Mouse (Mus musculus) cerebellum, postnatal 25 days (tissue): ENCODE measurements around the gene Atp5f1.
"Not testable (repeated sequence)": the region's sequence is repeated elsewhere in the genome, so short reads cannot be mapped to it uniquely, and the experiment has no call there.

Source experiments
- DNase-seq, 2 experiments: peaks; one replicate each; pipeline ENCODE4 v3.0.0; 2021; ENCODE audit warnings: mixed read lengths in 2 of 2

The Atp5f1 gene

DNA sequence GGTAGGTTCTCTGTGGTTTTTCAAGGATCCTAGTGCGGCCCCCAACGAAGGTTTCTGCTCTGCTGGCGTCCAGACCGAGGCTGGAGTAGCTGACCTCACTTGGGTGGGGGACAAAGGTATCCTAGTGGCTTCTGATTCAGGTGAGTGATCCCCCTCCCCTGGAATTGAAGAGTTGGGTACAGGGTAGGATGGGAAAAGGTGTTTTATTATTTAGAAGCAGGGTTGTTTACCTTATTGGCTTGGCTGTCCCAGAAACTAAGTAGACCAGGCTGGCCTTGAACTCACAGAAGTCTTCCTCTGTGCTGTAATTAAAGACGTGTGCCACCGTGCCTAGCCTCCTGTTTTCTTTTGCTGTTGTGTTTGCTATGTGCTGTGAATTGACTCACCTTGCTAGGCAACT lies at the start of gene Atp5f1:
TSS of gene Atp5f1 (minus strand) at position 101 of the 400 bp plus-strand sequence.
- no peak for DNase-seq

GRCm38 (mm10) chr3:106003360-106003759 lies 43.5 kb upstream of the Atp5f1 start:
- not testable (repeated sequence) for DNase-seq

- peak; percentile 12 to 28 for DNase-seq
Observed at GRCm38 (mm10) chr3:106001416-106002370, 41.8 kb upstream of the Atp5f1 start.

DNA sequence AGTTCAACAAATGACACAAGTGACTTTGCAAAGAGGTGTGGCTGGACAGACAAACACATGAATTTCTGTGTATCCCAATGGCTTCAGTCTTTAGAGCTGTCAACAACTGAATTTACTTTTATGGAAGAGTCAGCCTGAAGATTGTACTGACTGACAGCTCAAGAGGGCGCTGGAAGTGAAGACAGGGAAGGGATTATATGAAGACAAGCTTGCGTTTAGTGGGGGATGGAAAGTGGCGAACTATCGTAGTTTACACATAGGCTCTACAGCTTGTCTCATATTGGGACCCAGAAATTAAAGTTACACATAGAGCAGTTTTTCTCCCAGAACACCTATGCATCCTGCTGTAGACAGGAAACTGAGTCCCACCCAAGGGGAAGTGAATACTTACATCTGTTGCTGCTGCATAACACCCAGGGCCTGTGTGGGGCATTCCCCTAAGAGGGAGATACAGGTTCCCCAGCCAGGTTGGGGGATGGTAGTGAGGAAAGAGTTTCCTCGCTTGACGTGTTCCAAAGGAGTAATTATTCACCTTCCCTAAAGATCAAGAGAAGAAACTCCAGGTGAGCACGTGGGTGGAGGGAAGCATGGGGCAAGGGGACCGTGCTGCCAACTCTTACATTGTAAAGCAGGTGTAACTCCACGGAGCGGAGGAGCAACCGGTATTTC lies 40.9 kb upstream of the Atp5f1 start:
- no peak for DNase-seq

DNA sequence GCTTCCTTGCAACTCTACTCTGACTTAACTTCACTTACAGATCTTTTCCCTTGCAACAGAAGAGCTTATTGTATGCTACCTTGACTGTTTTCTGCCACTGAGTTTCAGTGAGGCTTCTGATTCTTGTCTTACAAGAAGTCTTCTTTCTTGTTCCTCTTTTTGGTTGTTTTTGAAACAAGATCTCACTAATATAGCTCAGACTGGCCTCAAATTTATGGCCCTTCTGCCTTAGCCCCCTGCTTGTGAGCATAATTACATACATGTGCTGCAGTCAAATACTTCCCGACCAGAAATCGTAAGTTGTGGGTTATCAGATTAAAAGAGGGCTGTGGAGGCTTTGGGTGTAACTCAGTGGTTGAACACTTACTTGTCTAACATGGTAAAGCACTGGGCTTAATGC lies 34.8 kb upstream of the Atp5f1 start:
- DNase-seq, result no peak

DNA sequence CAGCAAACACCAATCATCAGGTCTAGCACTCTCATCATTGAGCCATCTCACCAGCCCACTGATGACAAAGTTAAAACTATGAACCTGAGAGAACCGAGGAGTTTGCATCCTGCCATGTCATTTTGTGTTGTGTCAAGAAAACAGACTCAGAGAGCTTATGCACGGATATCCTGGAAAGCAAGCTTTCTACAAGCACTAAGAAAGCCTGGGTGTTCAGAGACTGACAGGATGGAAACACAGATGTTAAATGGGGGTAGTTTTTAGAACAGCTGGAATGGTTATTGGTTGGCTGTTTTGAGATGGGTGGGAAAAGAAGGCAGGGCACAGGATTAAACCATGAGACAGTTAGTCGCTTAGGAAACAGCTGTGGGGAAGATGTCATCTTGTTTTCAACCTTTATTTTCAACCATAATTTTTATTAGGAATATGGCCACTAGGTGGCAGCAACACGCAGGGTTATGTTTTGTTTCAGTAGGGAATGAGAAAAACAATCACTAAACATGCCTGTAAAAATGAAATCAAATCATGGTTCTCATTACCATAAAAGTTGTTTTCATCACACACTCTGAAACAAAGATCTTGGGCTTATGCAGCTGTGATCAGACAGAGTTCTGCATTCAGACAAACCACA lies 31.9 kb upstream of the Atp5f1 start:
- DNase-seq, result peak; percentile 30 to 65

DNA sequence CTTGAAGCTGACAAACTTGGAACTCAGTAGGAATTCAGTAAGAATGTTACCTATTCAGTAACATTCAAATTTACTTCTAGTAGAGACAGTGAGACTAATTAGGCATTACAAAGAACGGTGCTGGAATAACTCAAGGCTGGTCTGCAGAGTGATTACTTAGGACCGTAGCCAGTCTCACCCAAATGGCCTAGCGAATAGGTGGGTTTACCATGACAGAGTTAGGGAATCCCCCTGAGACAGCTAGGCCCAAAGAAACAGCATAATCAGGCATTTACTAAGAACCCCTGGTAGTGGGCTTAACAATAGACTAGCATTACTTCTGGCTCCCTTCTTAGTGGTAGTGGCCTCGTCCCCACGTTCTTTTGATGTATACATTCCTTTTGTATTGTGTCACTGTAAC lies 29.7 kb upstream of the Atp5f1 start:
- not testable (repeated sequence) for DNase-seq

GRCm38 (mm10) chr3:105974174-105974573 lies 14.3 kb upstream of the Atp5f1 start:
- DNase-seq, result no peak

GRCm38 (mm10) chr3:105973411-105973810 lies 13.5 kb upstream of the Atp5f1 start, which contains the start of gene Ovgp1:
Gene Ovgp1, plus strand, starts transcription at chr3:105973711.
- DNase-seq, result no peak

DNA sequence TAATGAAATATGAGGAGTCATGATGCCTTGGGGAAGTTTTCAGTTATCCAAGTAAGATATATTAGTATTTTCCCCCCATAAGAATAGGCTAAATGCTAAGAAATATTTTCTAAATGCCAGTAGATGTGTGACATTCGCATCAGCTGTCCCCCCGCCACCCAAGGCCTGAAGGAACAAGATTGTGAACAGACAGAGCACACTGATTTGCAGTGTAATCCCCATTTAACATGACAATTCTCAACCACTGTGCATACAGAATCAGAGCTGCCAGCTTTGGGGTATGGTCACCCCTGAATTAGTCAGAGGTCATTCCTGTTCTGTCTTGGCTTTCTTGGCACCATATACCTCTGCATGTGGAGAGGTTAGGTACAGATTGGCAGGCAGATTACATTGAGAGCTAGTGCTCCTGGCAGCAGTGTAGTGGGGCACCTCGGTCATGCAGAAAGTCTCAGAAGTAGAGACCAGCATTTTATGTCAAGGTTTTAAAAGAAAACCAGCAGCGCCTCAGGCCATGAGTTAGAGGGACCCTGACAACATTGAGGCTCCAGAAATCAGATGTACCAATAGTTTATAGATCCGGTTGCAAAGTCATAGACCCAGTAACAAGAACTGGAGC lies 12.0 kb upstream of the Atp5f1 start:
- DNase-seq, result no peak

DNA sequence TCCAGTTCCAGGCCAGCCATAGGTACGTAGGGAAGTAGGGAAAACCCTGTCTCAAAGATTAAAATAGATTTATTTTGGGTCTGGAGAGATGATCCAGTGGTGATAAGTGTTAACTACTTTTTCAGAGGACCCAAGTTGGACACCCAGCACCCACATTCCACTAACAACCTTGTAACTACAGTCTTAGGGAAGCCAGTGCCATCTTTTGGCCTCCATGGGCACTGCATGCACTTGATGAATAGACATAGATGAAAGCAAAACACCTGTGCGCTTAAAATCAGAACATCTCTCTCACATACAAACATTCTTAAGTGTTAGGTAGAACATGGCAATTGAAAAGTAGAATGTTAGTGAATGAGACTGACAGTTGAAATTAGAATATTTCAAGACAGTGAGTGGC lies 801 bp upstream of the Atp5f1 start:
- DNase-seq, result no peak

DNA sequence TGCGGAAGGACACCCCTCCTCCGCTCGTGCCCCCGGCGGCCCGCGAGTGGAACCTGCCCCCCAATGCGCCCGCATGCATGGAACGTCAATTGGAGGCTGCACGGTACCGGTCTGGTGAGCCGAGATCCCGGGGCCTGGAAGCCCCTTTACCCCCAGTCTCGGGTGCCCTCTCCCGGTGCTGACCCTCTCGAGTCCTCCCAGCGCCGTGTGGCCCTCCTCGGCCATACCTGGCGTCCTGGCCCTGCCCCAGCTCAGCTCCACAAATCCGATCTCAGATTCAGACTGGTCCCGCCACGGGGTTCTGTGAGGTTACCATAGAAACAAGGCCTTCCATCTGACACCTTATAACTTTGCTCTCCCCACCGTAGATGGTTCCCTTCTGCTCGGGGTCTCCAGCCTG lies 314 bp downstream of the Atp5f1 start:
- no peak for DNase-seq

GRCm38 (mm10) chr3:105958974-105959580 lies 822 bp downstream of the Atp5f1 start, which contains the start of gene Wdr77:
Gene Wdr77, plus strand, starts transcription at chr3:105959369.
- peak; percentile 97 for DNase-seq

- no peak for DNase-seq
Observed at GRCm38 (mm10) chr3:105958204-105958603, 1.7 kb downstream of the Atp5f1 start.

DNA sequence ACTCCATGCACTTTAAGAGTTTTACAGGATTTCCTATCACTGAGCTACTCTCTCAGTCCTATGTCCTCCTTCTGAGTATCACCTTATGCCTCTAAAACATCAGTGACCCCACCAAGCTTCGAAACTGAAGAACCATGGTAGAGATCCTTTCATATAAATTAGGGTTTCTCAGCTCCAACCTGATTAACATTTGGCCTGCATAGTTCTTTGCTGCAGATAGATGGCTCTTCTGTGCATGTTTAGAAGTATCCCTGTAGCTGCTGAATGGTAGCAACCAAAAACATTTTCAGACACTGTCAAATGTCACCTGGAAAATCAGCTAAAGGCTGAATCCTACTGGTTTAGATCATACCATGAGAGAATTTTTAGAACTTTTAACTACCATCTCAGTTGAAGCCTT lies 2.7 kb downstream of the Atp5f1 start:
- no peak for DNase-seq

GRCm38 (mm10) chr3:105951348-105951747 lies 8.6 kb downstream of the Atp5f1 start:
- DNase-seq, result no peak

DNA sequence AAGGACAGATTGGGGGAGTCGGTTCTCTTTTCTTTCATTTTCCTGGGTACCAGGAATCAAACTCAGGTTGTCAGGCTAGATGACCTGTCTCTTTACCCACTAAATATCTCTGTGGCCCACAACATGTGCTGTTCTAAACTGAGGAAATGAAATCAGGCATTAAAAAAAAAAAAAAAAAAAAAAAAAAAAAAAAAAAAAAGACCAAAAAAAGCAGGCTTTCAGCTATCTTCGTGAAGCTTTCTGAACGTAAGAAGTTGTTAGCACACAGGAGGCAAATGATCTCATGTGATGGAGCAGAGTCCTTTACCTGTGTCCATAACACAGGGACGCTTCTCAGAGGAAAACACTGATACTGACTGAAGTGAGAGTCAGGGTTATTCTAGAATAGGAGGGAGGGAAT lies 23.8 kb downstream of the Atp5f1 start:
- no peak for DNase-seq

GRCm38 (mm10) chr3:105935033-105935432 lies 24.9 kb downstream of the Atp5f1 start:
- peak in 1 of 2 experiments; percentile 40 for DNase-seq

GRCm38 (mm10) chr3:105933926-105934325 lies 26.0 kb downstream of the Atp5f1 start:
- DNase-seq, result no peak

GRCm38 (mm10) chr3:105932240-105933071 lies 27.4 kb downstream of the Atp5f1 start, which contains the start of gene I830077J02Rik:
Gene I830077J02Rik, minus strand, starts transcription at chr3:105932664.
- no peak for DNase-seq

GRCm38 (mm10) chr3:105931095-105931494 lies 28.8 kb downstream of the Atp5f1 start:
- DNase-seq, result no peak
